Mouse (Mus musculus) heart, embryonic 15.5 days (tissue): ENCODE measurements around the gene Dnajc6. TPM values are rescaled to one million over a fixed set of nuclear protein-coding genes. Genes with fewer than 3 reads are reported as not detected.

Experiments used
- ATAC-seq: fragments of 200-750 bp; cut with Nextera tagmentation; replicated peaks from 2 replicates; pipeline ENCODE4 v1.8.0; 2017; ENCODE audit warnings: low read depth, moderate TSS enrichment; ENCODE audit not compliant: insufficient number of reproducible peaks, insufficient read depth, low FRiP score
- H3K27ac ChIP-seq: fragments of 300-500 bp; sonication (generic); 2 replicates; pipeline ENCODE4 v1.5.1; 2015; ENCODE audit warnings: mild to moderate bottlenecking, inconsistent platforms
- H3K27me3 ChIP-seq: fragments of 300-500 bp; sonication (generic); 2 replicates; pipeline ENCODE4 v1.6.1; 2015; ENCODE audit warnings: inconsistent platforms
- H3K36me3 ChIP-seq: fragments of 300-500 bp; sonication (generic); 2 replicates; pipeline ENCODE4 v1.6.1; 2015; ENCODE audit warnings: mild to moderate bottlenecking, inconsistent platforms
- H3K4me1 ChIP-seq: fragments of 300-500 bp; sonication (generic); replicated peaks from 2 replicates; pipeline ENCODE4 v1.6.1; 2015; ENCODE audit warnings: inconsistent platforms
- H3K4me2 ChIP-seq: fragments of 300-500 bp; sonication (generic); 2 replicates; pipeline ENCODE4 v1.6.1; 2015; ENCODE audit warnings: inconsistent platforms, mild to moderate bottlenecking, moderate library complexity
- H3K4me3 ChIP-seq: fragments of 300-500 bp; sonication (generic); 2 replicates; pipeline ENCODE4 v1.5.1; 2015; ENCODE audit warnings: mild to moderate bottlenecking, inconsistent platforms
- H3K9ac ChIP-seq: fragments of 300-500 bp; sonication (generic); 2 replicates; pipeline ENCODE4 v1.6.1; 2015; ENCODE audit warnings: mild to moderate bottlenecking, inconsistent platforms
- H3K9me3 ChIP-seq: fragments of 300-500 bp; sonication (generic); replicated peaks from 2 replicates; pipeline ENCODE4 v1.6.1; 2016; ENCODE audit warnings: inconsistent platforms
- WGBS: fragments of 180-500 bp; shearing (Covaris S2); methylation state at CpG from one replicate; pipeline ENCODE4 v1.1.7; 2015; ENCODE audit warnings: mixed read lengths; 5-methylcytosine and 5-hydroxymethylcytosine counted together
- polyA plus RNA-seq: library from polyadenylated mRNA; unstranded; fragments of >200 nt; fragmentation: Nextera tagmentation; extraction: Ambion mirVana; gene quantifications from 2 replicates; pipeline ENCODE4 v1.2.1, GENCODE M21; 2015

Gene Dnajc6
- polyA plus RNA-seq, 1 experiment from 2014 or later = 0.43 TPM

GRCm38 (mm10) chr4:101507571-101508422 lies 11.3 kb downstream of the Dnajc6 start:
- peaks cover 14% of the 10 kb centered on the region for H3K27me3 ChIP-seq
- no peak for ATAC-seq
- no peak overlapping the region for H3K27ac ChIP-seq
- no peaks in the 10 kb centered on the region for H3K9me3 ChIP-seq
- H3K9ac ChIP-seq = peak overlapping the region; percentile 30; the same call in 1 of the 2 replicates
- 8% methylated on average over 24 of the region's 24 CpGs for WGBS
- peaks cover 7% of the 10 kb centered on the region for H3K4me1 ChIP-seq
- H3K36me3 ChIP-seq = no peaks in the 10 kb centered on the region
- peak overlapping the region; percentile 82 for H3K4me2 ChIP-seq
- H3K4me3 ChIP-seq = peak overlapping the region; percentile 49

- 3% methylated on average over 10 of the region's 10 CpGs for WGBS
- Histone ChIP-seq H3K27me3 (peaks cover 14% of the 10 kb centered on the region), H3K36me3 (no peaks in the 10 kb centered on the region), H3K9ac (peak overlapping the region; percentile 31; the same call in 1 of the 2 replicates), H3K4me1 (peaks cover 7% of the 10 kb centered on the region), H3K4me2 (peak overlapping the region; percentile 82), H3K9me3 (no peaks in the 10 kb centered on the region), H3K4me3 (peak overlapping the region; percentile 49), H3K27ac (no peak overlapping the region)
- no peak for ATAC-seq
These were observed 12.0 kb downstream of the Dnajc6 start for GRCm38 (mm10) chr4:101508431-101508830.

GRCm38 (mm10) chr4:101508851-101509577 lies 12.6 kb downstream of the Dnajc6 start:
- peak overlapping the region; percentile 31; the same call in 1 of the 2 replicates for H3K9ac ChIP-seq

GRCm38 (mm10) chr4:101510111-101510903 lies 13.9 kb downstream of the Dnajc6 start:
- ATAC-seq = no peak
- whole genome bisulfite sequencing = 74% methylated on average over 8 of the region's 8 CpGs
- no peaks in the 10 kb centered on the region for H3K36me3 ChIP-seq

More at GRCm38 (mm10) chr4:101508851-101509577, 12.6 kb downstream of the Dnajc6 start:
- no peak overlapping the region for H3K27ac ChIP-seq
- peak overlapping the region; percentile 49 for H3K4me3 ChIP-seq
- WGBS = 8% methylated on average over 30 of the region's 30 CpGs
- peak overlapping the region; percentile 82 for H3K4me2 ChIP-seq
- H3K36me3 ChIP-seq = no peaks in the 10 kb centered on the region
- H3K27me3 ChIP-seq = peaks cover 14% of the 10 kb centered on the region
- no peaks in the 10 kb centered on the region for H3K9me3 ChIP-seq
- ATAC-seq = no peak
- H3K4me1 ChIP-seq = peaks cover 7% of the 10 kb centered on the region

GRCm38 (mm10) chr4:101510904-101511210 lies 14.4 kb downstream of the Dnajc6 start:
- Histone ChIP-seq H3K36me3 (no peaks in the 10 kb centered on the region), H3K27me3 (peaks cover 14% of the 10 kb centered on the region), H3K9me3 (no peaks in the 10 kb centered on the region), H3K27ac (no peak overlapping the region), H3K4me3 (no peak overlapping the region), H3K4me2 (no peak overlapping the region), H3K9ac (no peak overlapping the region), H3K4me1 (peaks cover 7% of the 10 kb centered on the region)
- WGBS = 76% methylated on average over 5 of the region's 5 CpGs
- ATAC-seq = no peak

More at GRCm38 (mm10) chr4:101510111-101510903, 13.9 kb downstream of the Dnajc6 start:
- Histone ChIP-seq H3K9ac (no peak overlapping the region), H3K4me2 (no peak overlapping the region), H3K9me3 (no peaks in the 10 kb centered on the region), H3K27ac (no peak overlapping the region), H3K4me3 (no peak overlapping the region), H3K4me1 (peaks cover 7% of the 10 kb centered on the region), H3K27me3 (peaks cover 14% of the 10 kb centered on the region)

- ATAC-seq = no peak
- 83% methylated on average over 5 of the region's 5 CpGs for WGBS
These were observed 15.5 kb downstream of the Dnajc6 start for GRCm38 (mm10) chr4:101511768-101512521.

GRCm38 (mm10) chr4:101513251-101513650 lies 16.8 kb downstream of the Dnajc6 start:
- WGBS = 83% methylated on average over 3 of the region's 3 CpGs
- no peak overlapping the region for H3K4me3 ChIP-seq
- no peak overlapping the region for H3K9ac ChIP-seq
- no peak for ATAC-seq
- H3K4me1 ChIP-seq = peaks cover 7% of the 10 kb centered on the region
- no peaks in the 10 kb centered on the region for H3K9me3 ChIP-seq
- H3K36me3 ChIP-seq = no peaks in the 10 kb centered on the region
- H3K27me3 ChIP-seq = peaks cover 14% of the 10 kb centered on the region
- H3K4me2 ChIP-seq = no peak overlapping the region
- no peak overlapping the region for H3K27ac ChIP-seq

More at GRCm38 (mm10) chr4:101511768-101512521, 15.5 kb downstream of the Dnajc6 start:
- Histone ChIP-seq H3K4me3 (no peak overlapping the region), H3K4me1 (peaks cover 7% of the 10 kb centered on the region), H3K27ac (no peak overlapping the region), H3K4me2 (no peak overlapping the region), H3K9ac (no peak overlapping the region), H3K27me3 (peaks cover 14% of the 10 kb centered on the region), H3K9me3 (no peaks in the 10 kb centered on the region), H3K36me3 (no peaks in the 10 kb centered on the region)

- ATAC-seq = no peak
- no peak overlapping the region for H3K9ac ChIP-seq
These were observed 19.4 kb downstream of the Dnajc6 start for GRCm38 (mm10) chr4:101515853-101516252.

GRCm38 (mm10) chr4:101516434-101517168 lies 20.2 kb downstream of the Dnajc6 start:
- no peak for ATAC-seq
- H3K4me3 ChIP-seq = no peak overlapping the region
- H3K4me2 ChIP-seq = no peak overlapping the region
- no peaks in the 10 kb centered on the region for H3K27me3 ChIP-seq
- WGBS = 75% methylated on average over 17 of the region's 17 CpGs
- no peaks in the 10 kb centered on the region for H3K4me1 ChIP-seq
- H3K36me3 ChIP-seq = no peaks in the 10 kb centered on the region
- no peak overlapping the region for H3K9ac ChIP-seq
- H3K9me3 ChIP-seq = no peaks in the 10 kb centered on the region
- H3K27ac ChIP-seq = no peak overlapping the region

More at GRCm38 (mm10) chr4:101515853-101516252, 19.4 kb downstream of the Dnajc6 start:
- Histone ChIP-seq H3K27me3 (no peaks in the 10 kb centered on the region), H3K4me3 (no peak overlapping the region), H3K27ac (no peak overlapping the region), H3K9me3 (no peaks in the 10 kb centered on the region), H3K36me3 (no peaks in the 10 kb centered on the region), H3K4me1 (no peaks in the 10 kb centered on the region), H3K4me2 (no peak overlapping the region)
- WGBS = 94% methylated on average over 14 of the region's 14 CpGs

- Histone ChIP-seq H3K4me1 (no peaks in the 10 kb centered on the region), H3K4me3 (no peak overlapping the region), H3K9me3 (no peaks in the 10 kb centered on the region), H3K27me3 (no peaks in the 10 kb centered on the region), H3K4me2 (no peak overlapping the region), H3K36me3 (no peaks in the 10 kb centered on the region), H3K27ac (no peak overlapping the region), H3K9ac (no peak overlapping the region)
- 76% methylated on average over 4 of the region's 4 CpGs for WGBS
- no peak for ATAC-seq
These were observed 35.5 kb downstream of the Dnajc6 start for GRCm38 (mm10) chr4:101531901-101532300.
